Mouse (Mus musculus): Measurements from ENCODE around the gene Cd9. TPM values are rescaled to one million over a fixed set of nuclear protein-coding genes. Genes with fewer than 3 reads are reported as not detected.

Gene Cd9
- polyA plus RNA-seq, 1 experiment from 2014 or later: 121 TPM

- Histone ChIP-seq H3K27me3 (no peaks in the 10 kb centered on the region; the same call in 1 of the 2 replicates), H3K4me1 (replicated peaks) (peaks cover 13% of the 10 kb centered on the region; the same call in 1 of the 2 replicates), H3K9me3 (replicated peaks) (no peaks in the 10 kb centered on the region), H3K9ac (no peak overlapping the region), H3K4me3 (replicated peaks) (no peak overlapping the region), H3K36me3 (replicated peaks) (no peaks in the 10 kb centered on the region), H3K27ac (replicated peaks) (no peak overlapping the region), H3K4me2 (no peak overlapping the region)
- no peak for ATAC-seq (ENCODE audit: insufficient read depth)
- WGBS (ENCODE audit: insufficient replicate concordance): 32% methylated on average over 6 of the region's 6 CpGs
These were observed 29.4 kb upstream of the Cd9 start for GRCm38 (mm10) chr6:125524027-125524426.

DNA sequence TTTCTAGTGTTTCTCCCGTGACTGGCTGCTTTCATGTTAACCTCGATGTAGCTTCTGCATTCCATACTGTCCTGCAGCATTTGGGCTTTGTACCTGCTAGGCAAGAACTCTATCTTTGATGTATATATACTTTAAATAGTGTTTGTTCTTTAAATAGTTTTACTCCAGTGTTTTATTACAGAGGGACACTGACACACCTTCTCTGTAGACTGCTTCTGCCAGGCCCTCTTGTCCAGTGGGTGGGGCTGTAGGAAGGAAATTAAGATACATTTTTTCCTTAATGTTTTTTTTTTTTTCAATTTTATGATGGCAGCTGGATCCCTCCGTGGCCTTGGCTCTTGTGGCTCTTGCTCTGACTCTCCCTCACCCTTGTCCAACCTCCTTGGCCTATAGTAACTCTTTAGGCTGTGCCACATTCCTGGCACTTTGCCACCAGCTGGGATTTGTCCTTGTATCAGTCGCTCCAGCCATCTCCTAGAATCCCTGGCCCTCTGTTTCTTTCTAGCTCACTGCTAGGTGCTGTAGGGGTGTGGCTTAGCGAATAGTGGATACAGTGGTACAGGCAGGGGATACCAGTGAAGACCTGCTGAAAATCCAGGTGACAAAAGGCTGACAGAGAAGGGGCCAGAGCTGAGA, 27.1 kb upstream of the Cd9 start:
- WGBS (ENCODE audit: insufficient replicate concordance): 54% methylated on average over 5 of the region's 5 CpGs
- Histone ChIP-seq H3K36me3 (replicated peaks) (no peaks in the 10 kb centered on the region), H3K4me2 (no peak overlapping the region), H3K9me3 (replicated peaks) (no peaks in the 10 kb centered on the region), H3K27ac (replicated peaks) (no peak overlapping the region), H3K4me3 (replicated peaks) (no peak overlapping the region), H3K4me1 (replicated peaks) (peaks cover 10% of the 10 kb centered on the region), H3K9ac (no peak overlapping the region), H3K27me3 (no peaks in the 10 kb centered on the region; the same call in 1 of the 2 replicates)
- ATAC-seq (ENCODE audit: insufficient read depth): no peak

- peak overlapping the region; percentile 71 for H3K27ac ChIP-seq (replicated peaks)
- H3K27me3 ChIP-seq: no peaks in the 10 kb centered on the region
- H3K4me1 ChIP-seq (replicated peaks): peaks cover 41% of the 10 kb centered on the region
- no peak overlapping the region for H3K4me3 ChIP-seq (replicated peaks)
- H3K9me3 ChIP-seq (replicated peaks): no peaks in the 10 kb centered on the region
- no peak overlapping the region for H3K4me2 ChIP-seq
- H3K9ac ChIP-seq: no peak overlapping the region
- ATAC-seq (ENCODE audit: insufficient read depth): peak; percentile 81
- no peaks in the 10 kb centered on the region for H3K36me3 ChIP-seq (replicated peaks)
- WGBS (ENCODE audit: insufficient replicate concordance): 48% methylated on average over 11 of the region's 11 CpGs
These were observed 21.1 kb upstream of the Cd9 start for GRCm38 (mm10) chr6:125515503-125516315.

DNA sequence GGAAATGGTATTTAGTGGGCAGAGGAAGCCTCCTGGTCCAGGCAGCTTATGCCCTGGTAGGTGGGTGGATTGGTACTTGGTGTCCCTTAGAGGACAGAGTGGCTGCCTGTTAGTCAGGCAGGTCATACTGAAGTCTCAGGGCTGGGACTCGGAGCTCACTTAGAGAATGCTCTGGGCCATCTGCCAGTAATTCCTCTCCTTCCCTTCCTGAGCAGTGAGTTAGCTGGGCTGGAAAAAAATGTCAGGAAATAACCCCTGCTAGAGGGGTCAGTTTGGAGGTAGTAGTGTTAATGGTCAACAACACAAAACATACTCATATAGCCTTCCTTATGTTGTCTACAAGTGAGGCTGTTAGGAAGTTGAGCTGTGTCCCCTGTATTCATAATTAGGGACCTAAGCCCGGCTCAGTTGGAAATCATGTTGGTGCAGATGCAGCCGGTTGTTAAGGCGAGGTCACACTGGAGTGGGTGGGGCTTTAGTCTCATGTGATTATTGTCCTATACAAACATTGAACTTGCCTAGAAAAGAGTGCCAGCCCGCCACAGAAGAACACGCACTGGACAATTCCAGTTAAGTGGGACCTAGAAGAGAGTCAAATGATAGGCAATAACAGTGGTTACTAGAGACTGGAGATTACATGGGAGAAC, 18.5 kb upstream of the Cd9 start:
- peaks cover 47% of the 10 kb centered on the region for H3K4me1 ChIP-seq (replicated peaks)
- peak overlapping the region; percentile 43 for H3K27ac ChIP-seq (replicated peaks)
- H3K4me2 ChIP-seq: no peak overlapping the region; the same call in 1 of the 2 replicates
- peak; percentile 22; the same call in 1 of the 2 replicates for ATAC-seq (ENCODE audit: insufficient read depth)
- H3K27me3 ChIP-seq: no peaks in the 10 kb centered on the region
- H3K9ac ChIP-seq: no peak overlapping the region
- no peaks in the 10 kb centered on the region for H3K36me3 ChIP-seq (replicated peaks)
- no peak overlapping the region for H3K4me3 ChIP-seq (replicated peaks)
- H3K9me3 ChIP-seq (replicated peaks): no peaks in the 10 kb centered on the region
- WGBS (ENCODE audit: insufficient replicate concordance): 10% methylated on average over 6 of the region's 6 CpGs

GRCm38 (mm10) chr6:125511196-125511595, 16.6 kb upstream of the Cd9 start:
- H3K4me1 ChIP-seq (replicated peaks): peaks cover 41% of the 10 kb centered on the region
- H3K9ac ChIP-seq: no peak overlapping the region
- no peaks in the 10 kb centered on the region for H3K27me3 ChIP-seq
- H3K27ac ChIP-seq (replicated peaks): no peak overlapping the region
- 56% methylated on average over 7 of the region's 7 CpGs for whole genome bisulfite sequencing (ENCODE audit: insufficient replicate concordance)
- no peaks in the 10 kb centered on the region for H3K9me3 ChIP-seq (replicated peaks)
- no peak overlapping the region for H3K4me3 ChIP-seq (replicated peaks)
- H3K4me2 ChIP-seq: no peak overlapping the region
- no peaks in the 10 kb centered on the region for H3K36me3 ChIP-seq (replicated peaks)
- no peak for ATAC-seq (ENCODE audit: insufficient read depth)

GRCm38 (mm10) chr6:125510645-125511044, 16.1 kb upstream of the Cd9 start:
- peaks cover 41% of the 10 kb centered on the region for H3K4me1 ChIP-seq (replicated peaks)
- H3K4me2 ChIP-seq: no peak overlapping the region
- ATAC-seq (ENCODE audit: insufficient read depth): no peak
- no peaks in the 10 kb centered on the region for H3K9me3 ChIP-seq (replicated peaks)
- no peak overlapping the region for H3K9ac ChIP-seq
- H3K4me3 ChIP-seq (replicated peaks): no peak overlapping the region
- no peaks in the 10 kb centered on the region for H3K27me3 ChIP-seq
- no peak overlapping the region for H3K27ac ChIP-seq (replicated peaks)
- no peaks in the 10 kb centered on the region for H3K36me3 ChIP-seq (replicated peaks)

- WGBS (ENCODE audit: insufficient replicate concordance): 44% methylated on average over 3 of the region's 3 CpGs
These were observed 15.2 kb upstream of the Cd9 start for GRCm38 (mm10) chr6:125509783-125510182.

DNA sequence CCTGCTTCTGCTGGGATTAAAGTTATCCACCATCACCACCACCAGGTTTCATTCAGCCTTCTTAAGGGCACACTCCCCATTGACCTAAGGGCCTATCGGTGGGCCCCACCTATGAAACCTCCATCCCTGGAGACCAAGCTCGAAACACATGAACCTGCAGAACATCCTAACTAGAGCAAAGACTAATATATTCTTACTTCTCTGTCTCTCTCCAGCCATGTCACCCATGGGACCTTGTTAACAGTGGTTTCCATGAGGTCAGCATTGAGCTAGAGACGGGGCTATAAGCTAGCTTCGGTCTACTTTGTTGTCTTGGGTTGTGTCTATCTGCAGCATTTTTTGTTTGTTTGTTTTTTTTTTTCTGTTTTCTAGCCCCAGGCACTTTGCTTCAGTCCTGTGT, 11.8 kb upstream of the Cd9 start:
- ATAC-seq (ENCODE audit: insufficient read depth): no peak
- Histone ChIP-seq H3K9me3 (replicated peaks) (no peaks in the 10 kb centered on the region), H3K9ac (no peak overlapping the region), H3K4me1 (replicated peaks) (peaks cover 16% of the 10 kb centered on the region), H3K27ac (replicated peaks) (no peak overlapping the region), H3K4me2 (no peak overlapping the region), H3K27me3 (no peaks in the 10 kb centered on the region), H3K36me3 (replicated peaks) (no peaks in the 10 kb centered on the region), H3K4me3 (replicated peaks) (no peak overlapping the region)
- WGBS (ENCODE audit: insufficient replicate concordance): 77% methylated on average over 4 of the region's 4 CpGs

More at GRCm38 (mm10) chr6:125509783-125510182, 15.2 kb upstream of the Cd9 start:
- Histone ChIP-seq H3K36me3 (replicated peaks) (no peaks in the 10 kb centered on the region), H3K9me3 (replicated peaks) (no peaks in the 10 kb centered on the region), H3K4me2 (no peak overlapping the region), H3K27ac (replicated peaks) (no peak overlapping the region), H3K4me1 (replicated peaks) (peaks cover 34% of the 10 kb centered on the region), H3K9ac (no peak overlapping the region), H3K4me3 (replicated peaks) (no peak overlapping the region), H3K27me3 (no peaks in the 10 kb centered on the region)
- ATAC-seq (ENCODE audit: insufficient read depth): no peak

DNA sequence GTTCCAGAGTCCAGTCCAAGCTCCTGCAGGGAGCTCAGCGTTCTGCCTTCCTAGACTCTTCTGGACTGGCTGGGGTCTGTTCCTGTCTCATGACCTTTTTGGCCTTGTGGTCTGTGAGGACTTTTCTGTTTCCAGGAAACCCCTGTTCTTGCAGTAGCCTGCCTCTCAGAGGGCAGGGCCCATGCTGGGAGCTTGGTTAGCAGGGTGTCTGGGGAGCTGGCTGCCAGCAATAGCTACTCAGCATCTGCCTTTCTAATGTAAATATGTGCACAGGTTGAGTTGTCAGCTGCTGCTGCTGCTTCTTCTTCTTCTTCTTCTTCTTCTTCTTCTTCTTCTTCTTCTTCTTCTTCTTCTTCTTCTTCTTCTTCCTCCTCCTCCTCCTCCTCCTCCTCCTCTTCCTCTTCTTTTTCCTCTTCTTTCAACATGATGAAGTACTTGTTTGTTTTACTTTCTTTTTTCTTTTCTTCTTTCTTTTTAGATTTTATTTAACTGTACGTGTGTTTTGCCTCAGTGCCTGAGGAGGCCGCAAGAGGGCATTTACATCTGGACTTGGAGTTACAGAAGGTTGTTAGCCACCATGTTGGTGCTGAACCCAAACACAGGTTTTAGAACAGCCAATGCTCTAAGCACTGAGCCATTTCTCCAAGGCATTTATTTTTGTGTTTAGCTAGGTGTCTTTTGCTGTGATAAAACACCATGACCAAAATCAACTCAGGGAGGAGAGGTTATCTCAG, 10.2 kb upstream of the Cd9 start:
- ATAC-seq (ENCODE audit: insufficient read depth): no peak
- no peak overlapping the region for H3K9ac ChIP-seq
- no peak overlapping the region for H3K4me3 ChIP-seq (replicated peaks)
- H3K27me3 ChIP-seq: no peaks in the 10 kb centered on the region
- no peak overlapping the region for H3K4me2 ChIP-seq
- no peaks in the 10 kb centered on the region for H3K36me3 ChIP-seq (replicated peaks)
- H3K4me1 ChIP-seq (replicated peaks): peaks cover 10% of the 10 kb centered on the region; the same call in 1 of the 2 replicates
- no peaks in the 10 kb centered on the region for H3K9me3 ChIP-seq (replicated peaks)
- WGBS (ENCODE audit: insufficient replicate concordance): 45% methylated on average over 3 of the region's 3 CpGs
- H3K27ac ChIP-seq (replicated peaks): no peak overlapping the region

GRCm38 (mm10) chr6:125503186-125503802, 8.7 kb upstream of the Cd9 start:
- no peaks in the 10 kb centered on the region for H3K36me3 ChIP-seq (replicated peaks)
- no peak overlapping the region for H3K4me2 ChIP-seq
- H3K9ac ChIP-seq: no peak overlapping the region
- peaks cover 10% of the 10 kb centered on the region; the same call in 1 of the 2 replicates for H3K4me1 ChIP-seq (replicated peaks)
- no peak for ATAC-seq (ENCODE audit: insufficient read depth)
- no peaks in the 10 kb centered on the region for H3K27me3 ChIP-seq
- H3K9me3 ChIP-seq (replicated peaks): no peaks in the 10 kb centered on the region
- no peak overlapping the region for H3K27ac ChIP-seq (replicated peaks)
- WGBS (ENCODE audit: insufficient replicate concordance): 75% methylated on average over 11 of the region's 11 CpGs
- H3K4me3 ChIP-seq (replicated peaks): no peak overlapping the region
